Mouse (Mus musculus) spleen, adult 2 months (tissue): ENCODE measurements around the gene Spast. TPM values are rescaled to one million over a fixed set of nuclear protein-coding genes. Genes with fewer than 3 reads are reported as not detected.

Experiments
- DNase-seq, 2 experiments: peaks; one replicate each; pipeline versions ENCODE4 v3.0.0 to v3.0.0-alpha.2; 2012 to 2021; ENCODE audit warnings: low spot score in 2 of 2, low read depth in 1 of 2
- H3K27ac ChIP-seq: fragments of 200-500 bp; 2 replicates; pipeline ENCODE4 v1.5.1; 2012; ENCODE audit warnings: low read length, inconsistent platforms; ENCODE audit not compliant: insufficient read depth
- H3K27me3 ChIP-seq: fragments of 200-500 bp; 2 replicates; pipeline ENCODE4 v1.6.1; 2012; ENCODE audit warnings: mild to moderate bottlenecking, moderate library complexity, low read length, inconsistent platforms; ENCODE audit not compliant: control insufficient read depth, insufficient read depth
- H3K36me3 ChIP-seq: fragments of 200-500 bp; 2 replicates; pipeline ENCODE4 v1.6.1; 2012; ENCODE audit warnings: mild to moderate bottlenecking, low read length, inconsistent platforms; ENCODE audit not compliant: control insufficient read depth, insufficient read depth
- H3K4me1 ChIP-seq: fragments of 200-500 bp; 2 replicates; pipeline ENCODE4 v1.6.1; 2011; ENCODE audit warnings: inconsistent platforms; ENCODE audit not compliant: control insufficient read depth, insufficient read depth, insufficient read length
- H3K4me3 ChIP-seq: fragments of 200-500 bp; 2 replicates; pipeline ENCODE4 v1.5.1; 2011; ENCODE audit warnings: mild to moderate bottlenecking, inconsistent platforms; ENCODE audit not compliant: insufficient read depth, insufficient read length; ENCODE audit errors: extremely low read depth
- CTCF ChIP-seq: fragments of 200-500 bp; IDR thresholded peaks from 2 replicates; pipeline ENCODE4 v1.5.1; 2011; ENCODE audit warnings: mild to moderate bottlenecking, inconsistent platforms; ENCODE audit not compliant: insufficient read depth, insufficient read length, insufficient replicate concordance; ENCODE audit errors: extremely low read depth
- POLR2A ChIP-seq: fragments of 200-500 bp; IDR thresholded peaks from 2 replicates; pipeline ENCODE4 v1.6.1; 2011; ENCODE audit warnings: low read depth, low read length, inconsistent platforms
- WGBS: fragments of 180-500 bp; shearing (Covaris S2); methylation state at CpG from one replicate; pipeline ENCODE4 v1.1.7; 2018; 5-methylcytosine and 5-hydroxymethylcytosine counted together
- polyA plus RNA-seq: library from polyadenylated mRNA; depleted of rRNA; stranded (reverse); fragments of >200 nt; gene quantifications from 2 replicates; pipeline ENCODE4 v1.2.3, GENCODE M21; 2012; rRNA removed

Gene Spast
- polyA plus RNA-seq, 1 experiment, result 3.0 TPM

DNA sequence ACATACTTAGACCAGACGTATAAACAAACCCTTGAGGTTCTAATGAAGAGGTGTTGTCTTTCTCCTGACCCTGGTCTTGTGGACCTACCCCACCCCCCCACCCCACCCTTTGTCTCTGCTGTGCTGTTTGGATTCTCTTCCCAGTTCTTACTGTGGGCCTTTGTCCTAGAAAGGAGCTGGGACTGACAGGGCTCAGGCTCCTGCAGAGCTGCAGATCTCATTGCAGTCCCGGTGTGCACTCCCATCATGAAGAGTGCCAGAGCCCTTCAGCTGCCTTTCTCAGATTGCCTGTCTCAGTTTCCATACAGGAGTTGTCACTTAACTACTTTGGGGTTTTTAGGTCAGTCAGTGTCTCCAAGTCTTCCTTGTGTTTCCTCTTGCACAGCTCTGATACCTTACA is 81.9 kb downstream of the Spast start:
- Histone ChIP-seq H3K27me3 (no peaks in the 10 kb centered on the region), H3K27ac (no peak overlapping the region), H3K4me3 (no peak overlapping the region), H3K4me1 (no peaks in the 10 kb centered on the region), H3K36me3 (peaks cover 20% of the 10 kb centered on the region)
- TF ChIP-seq POLR2A, result no peak
- TF ChIP-seq CTCF, result no peak
- no peak for DNase-seq
- 95% methylated on average over 2 of the region's 2 CpGs for WGBS

DNA sequence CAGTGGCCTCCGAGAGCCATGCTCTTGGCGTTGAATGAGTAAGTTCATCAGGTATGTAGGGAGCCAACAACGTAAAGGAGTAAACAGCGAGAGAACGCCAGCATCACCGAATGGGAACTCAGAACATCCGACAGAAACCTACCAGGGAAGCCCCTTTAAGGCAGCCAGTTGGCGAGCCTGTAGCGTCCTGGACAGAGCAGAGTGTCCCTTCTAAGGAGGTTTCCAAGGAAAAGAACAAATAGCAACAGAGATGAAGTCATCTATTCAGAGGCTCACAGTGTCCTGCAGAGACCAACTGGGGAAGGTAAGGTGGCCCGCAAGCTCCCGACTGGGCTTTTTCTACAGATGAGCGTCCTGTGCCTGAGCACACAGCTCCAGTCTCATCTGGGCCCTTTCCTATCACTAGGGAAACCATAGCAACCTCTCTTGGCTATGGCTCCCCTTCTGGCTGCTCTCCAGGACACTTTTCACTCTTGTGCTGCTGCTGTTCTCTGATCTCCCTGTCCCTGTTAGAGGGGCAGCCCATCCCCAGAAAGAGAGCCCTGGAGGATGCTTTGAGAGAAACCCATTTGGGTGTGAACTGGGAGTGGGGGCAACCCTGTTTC is 85.7 kb downstream of the Spast start:
- WGBS, result 94% methylated on average over 12 of the region's 12 CpGs
- H3K36me3 ChIP-seq, result peaks cover 21% of the 10 kb centered on the region
- no peak for TF ChIP-seq POLR2A
- TF ChIP-seq CTCF, result no peak
- H3K27ac ChIP-seq, result no peak overlapping the region
- H3K4me1 ChIP-seq, result no peaks in the 10 kb centered on the region
- no peak overlapping the region for H3K4me3 ChIP-seq
- no peak for DNase-seq
- H3K27me3 ChIP-seq, result no peaks in the 10 kb centered on the region

DNA sequence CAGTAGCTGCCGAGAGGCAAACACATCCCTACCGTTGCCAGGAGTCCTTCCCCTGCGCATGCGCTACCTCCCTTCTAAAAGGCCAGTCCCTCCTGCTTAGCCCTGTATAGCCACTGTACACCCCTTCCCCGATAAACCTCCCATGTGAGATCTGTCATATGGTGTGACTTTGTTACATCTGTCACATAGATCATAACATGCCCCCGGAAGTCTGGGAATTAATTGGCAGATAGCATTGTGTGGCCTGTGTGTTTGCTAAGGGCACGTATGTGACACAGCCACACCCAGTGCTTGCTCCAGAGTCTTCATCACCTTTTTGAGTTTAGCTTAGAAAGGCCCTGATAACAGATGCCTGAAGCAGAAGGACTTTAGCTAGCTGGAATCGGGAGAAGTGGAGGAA is 91.3 kb downstream of the Spast start:
- H3K27ac ChIP-seq, result no peak overlapping the region
- no peak overlapping the region for H3K4me3 ChIP-seq
- TF ChIP-seq POLR2A (no peak), CTCF (no peak)
- no peaks in the 10 kb centered on the region for H3K4me1 ChIP-seq
- no peak for DNase-seq
- 88% methylated on average over 8 of the region's 8 CpGs for WGBS
- peaks cover 7% of the 10 kb centered on the region; the same call in 1 of the 2 replicates for H3K36me3 ChIP-seq
- no peaks in the 10 kb centered on the region for H3K27me3 ChIP-seq

DNA sequence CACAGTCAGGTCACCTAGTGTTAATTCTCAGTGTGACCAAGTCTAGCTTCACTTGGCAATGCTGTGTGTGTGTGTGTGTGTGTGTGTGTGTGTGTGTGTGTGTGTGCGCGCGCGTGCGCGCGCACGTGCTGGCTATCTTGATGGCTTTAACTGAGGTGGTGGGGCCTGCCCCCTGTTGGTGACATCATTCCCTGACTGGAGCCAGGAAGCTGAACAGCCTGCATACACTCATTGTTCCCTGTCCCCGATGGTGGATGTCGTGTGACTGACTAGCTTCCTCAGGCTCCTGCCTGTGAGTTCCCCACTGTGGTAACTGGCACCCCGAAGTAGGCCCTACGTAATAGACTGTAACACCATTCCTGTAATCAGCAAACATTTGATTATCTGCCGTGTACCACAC is 92.7 kb downstream of the Spast start:
- Histone ChIP-seq H3K27ac (no peak overlapping the region), H3K4me3 (no peak overlapping the region), H3K27me3 (no peaks in the 10 kb centered on the region), H3K36me3 (peaks cover 7% of the 10 kb centered on the region; the same call in 1 of the 2 replicates), H3K4me1 (no peaks in the 10 kb centered on the region)
- TF ChIP-seq CTCF, result no peak
- TF ChIP-seq POLR2A, result no peak
- DNase-seq, result no peak
- 76% methylated on average over 13 of the region's 13 CpGs for WGBS

DNA sequence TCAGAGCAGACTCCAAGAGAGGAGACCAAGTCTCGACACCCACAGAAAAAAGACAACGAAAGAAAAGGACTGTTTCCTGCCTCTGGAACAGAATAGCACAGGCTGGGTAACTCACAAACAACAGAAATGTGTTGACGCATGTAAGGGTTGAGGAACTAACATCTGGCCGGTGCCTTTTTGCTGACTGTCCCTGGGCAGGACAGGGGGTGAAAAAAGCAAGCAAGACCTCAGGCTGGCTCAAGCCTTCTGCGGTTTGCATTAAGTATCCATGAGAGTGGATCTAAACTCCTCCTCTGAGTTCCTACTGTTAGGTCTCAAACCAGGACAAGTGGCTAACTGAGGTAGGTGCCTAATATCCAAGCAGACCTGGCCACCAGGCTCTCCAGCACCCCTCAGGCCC is 93.8 kb downstream of the Spast start:
- H3K4me1 ChIP-seq, result no peaks in the 10 kb centered on the region
- DNase-seq, result no peak
- TF ChIP-seq POLR2A (no peak), CTCF (no peak)
- 84% methylated on average over 5 of the region's 5 CpGs for whole genome bisulfite sequencing
- H3K36me3 ChIP-seq, result no peaks in the 10 kb centered on the region; the same call in 1 of the 2 replicates
- no peak overlapping the region for H3K27ac ChIP-seq
- no peak overlapping the region for H3K4me3 ChIP-seq
- no peaks in the 10 kb centered on the region for H3K27me3 ChIP-seq

DNA sequence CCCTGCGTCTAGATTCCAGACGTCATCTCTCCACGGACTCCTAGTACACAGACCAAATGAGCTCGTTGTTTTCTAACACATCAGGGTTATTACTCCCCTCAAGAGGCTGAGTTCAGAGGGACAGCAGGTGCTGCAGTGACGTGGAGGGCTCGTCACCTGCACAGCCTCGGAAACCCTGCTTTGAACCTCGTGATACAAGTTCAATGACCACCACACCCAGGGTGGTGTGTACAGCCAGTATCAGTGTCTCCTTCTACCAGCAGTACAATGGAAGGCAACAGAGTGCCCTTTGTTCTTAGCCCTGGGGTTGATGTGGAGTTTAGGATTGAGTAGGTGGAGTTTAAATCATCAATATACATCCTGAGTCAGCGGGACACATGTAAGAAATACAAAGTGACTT is 99.0 kb downstream of the Spast start:
- Histone ChIP-seq H3K36me3 (no peaks in the 10 kb centered on the region; the same call in 1 of the 2 replicates), H3K4me3 (no peak overlapping the region), H3K27me3 (no peaks in the 10 kb centered on the region), H3K27ac (no peak overlapping the region), H3K4me1 (0 out of 2 replicates have a peak, but pooled peaks cover 4% of the 10 kb centered on the region)
- 93% methylated on average over 9 of the region's 9 CpGs for WGBS
- no peak for DNase-seq
- no peak for TF ChIP-seq CTCF
- TF ChIP-seq POLR2A, result no peak

DNA sequence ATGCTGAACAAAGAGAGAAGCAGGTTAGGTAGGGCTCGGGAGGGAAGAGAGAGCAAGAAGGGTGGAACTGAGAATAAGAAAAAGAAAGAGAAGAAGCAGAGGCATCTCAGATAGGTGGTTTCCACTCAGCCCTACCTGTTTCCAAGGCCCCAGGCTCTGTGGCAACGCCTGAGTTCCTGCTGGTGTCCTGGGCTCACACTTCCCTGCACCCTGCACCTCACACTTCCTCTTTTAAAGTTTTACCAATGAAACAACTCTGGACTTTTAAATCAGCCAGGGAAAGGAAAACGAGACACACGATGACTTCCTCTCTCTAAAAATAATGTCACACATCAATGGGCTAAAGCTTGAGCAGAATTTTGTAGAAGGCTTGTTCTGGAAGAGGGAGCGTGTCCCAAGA is 101.7 kb downstream of the Spast start:
- Histone ChIP-seq H3K4me1 (0 out of 2 replicates have a peak, but pooled peaks cover 4% of the 10 kb centered on the region), H3K27me3 (no peaks in the 10 kb centered on the region), H3K4me3 (no peak overlapping the region), H3K36me3 (peaks cover 1% of the 10 kb centered on the region; the same call in 1 of the 2 replicates), H3K27ac (peak overlapping the region; percentile 18; the same call in 1 of the 2 replicates)
- TF ChIP-seq POLR2A (no peak), CTCF (no peak)
- WGBS, result 10% methylated on average over 5 of the region's 5 CpGs
- peak in 1 of 2 experiments; percentile 25 for DNase-seq

Other genes with a start within 250 kb of the Spast start
- 30.7 and 35.4 TPM in 2 replicates for gene Memo1, start 43.5 kb upstream of the Spast start, polyA plus RNA-seq
- 14.1 and 14.5 TPM in 2 replicates for gene Dpy30, start 15.0 kb upstream of the Spast start, polyA plus RNA-seq
- 9.5 and 10.1 TPM in 2 replicates for gene Slc30a6, start 56.6 kb downstream of the Spast start, polyA plus RNA-seq
- gene Nlrc4, start 120.2 kb downstream of the Spast start, polyA plus RNA-seq, result 1.4 and 2.0 TPM in 2 replicates
- 35.8 and 119 TPM in 2 replicates for gene Yipf4, start 150.5 kb downstream of the Spast start, polyA plus RNA-seq
- 103 and 112 TPM in 2 replicates for gene Birc6, start 189.3 kb downstream of the Spast start, polyA plus RNA-seq